Mouse (Mus musculus) heart, postnatal 14 days (tissue): ENCODE results near the gene Lrch1. TPM values are rescaled to one million over a fixed set of nuclear protein-coding genes. Genes with fewer than 3 reads are reported as not detected.

Source experiments
- DNase-seq, 2 experiments: peaks; one replicate each; pipeline ENCODE4 v3.0.0; 2021 to 2022
- intact Hi-C: fragments of 180-260 bp; cut with DNase I; formaldehyde crosslinking; loops from one replicate; pipeline ENCODE4 v1.15.1; 2025
- total RNA-seq, 2 experiments: library from RNA; stranded (reverse); gene quantifications; 2 replicates each; pipeline ENCODE4 v1.2.3; 2021

The Lrch1 gene
- total RNA-seq, 2 experiments from 2014 or later: 17.5 to 18.5 TPM

GRCm38 (mm10) chr14:74867076-74868042 lies 80.3 kb downstream of the Lrch1 start:
- no peak for DNase-seq
- intact Hi-C loops: loop anchor here (2.0 kb wide), 2 partner anchors 33 to 79 kb away; partner anchors contain the start of gene Lrch1

GRCm38 (mm10) chr14:74865738-74866137 lies 81.9 kb downstream of the Lrch1 start:
- DNase-seq: no peak
- intact Hi-C loops: loop anchor here (2.0 kb wide), 2 partner anchors 35 to 81 kb away; partner anchors contain the start of gene Lrch1

- DNase-seq: no peak
- intact Hi-C loops: no loop called here
Observed at GRCm38 (mm10) chr14:74864805-74865483, 82.7 kb downstream of the Lrch1 start.

- intact Hi-C loops: no loop called here
- no peak for DNase-seq
Observed at GRCm38 (mm10) chr14:74861456-74861855, 86.2 kb downstream of the Lrch1 start.

- DNase-seq: no peak
- intact Hi-C loops: no loop called here
Observed at GRCm38 (mm10) chr14:74859154-74859553, 88.5 kb downstream of the Lrch1 start.

GRCm38 (mm10) chr14:74855429-74855828 lies 92.2 kb downstream of the Lrch1 start:
- intact Hi-C loops: no loop called here
- no peak for DNase-seq

GRCm38 (mm10) chr14:74853759-74854100 lies 93.9 kb downstream of the Lrch1 start:
- intact Hi-C loops: loop anchor here (5.0 kb wide), 1 partner anchor 94 kb away; the partner anchor contains the start of gene Lrch1
- DNase-seq: no peak

GRCm38 (mm10) chr14:74852965-74853758 lies 94.5 kb downstream of the Lrch1 start:
- intact Hi-C loops: loop anchor here (5.0 kb wide), 1 partner anchor 94 kb away; the partner anchor contains the start of gene Lrch1
- peak; percentile 30 to 45 for DNase-seq

GRCm38 (mm10) chr14:74851866-74852265 lies 95.8 kb downstream of the Lrch1 start:
- intact Hi-C loops: loop anchor here (5.0 kb wide), 1 partner anchor 95 kb away; the partner anchor contains the start of gene Lrch1
- DNase-seq: no peak

- no peak for DNase-seq
- intact Hi-C loops: no loop called here
Observed at GRCm38 (mm10) chr14:74849020-74849419, 98.7 kb downstream of the Lrch1 start.

- no peak for DNase-seq
- intact Hi-C loops: loop anchor here (1.0 kb wide), 1 partner anchor 14 kb away; no protein-coding TSS in a partner anchor
Observed at GRCm38 (mm10) chr14:74848224-74848623, 99.5 kb downstream of the Lrch1 start.

GRCm38 (mm10) chr14:74847311-74848133 lies 100.2 kb downstream of the Lrch1 start:
- DNase-seq: peak in 1 of 2 experiments; percentile 25
- intact Hi-C loops: loop anchor here (1.0 kb wide), 1 partner anchor 15 kb away; no protein-coding TSS in a partner anchor

GRCm38 (mm10) chr14:74846668-74847067 lies 101.0 kb downstream of the Lrch1 start:
- no peak for DNase-seq
- intact Hi-C loops: no loop called here

GRCm38 (mm10) chr14:74845661-74846274 lies 101.9 kb downstream of the Lrch1 start:
- intact Hi-C loops: no loop called here
- no peak for DNase-seq

- intact Hi-C loops: no loop called here
- no peak for DNase-seq
Observed at GRCm38 (mm10) chr14:74841708-74842107, 106.0 kb downstream of the Lrch1 start.

- no peak for DNase-seq
Observed at GRCm38 (mm10) chr14:74841297-74841696, 106.4 kb downstream of the Lrch1 start.

GRCm38 (mm10) chr14:74840820-74841219 lies 106.9 kb downstream of the Lrch1 start:
- no peak for DNase-seq
- intact Hi-C loops: no loop called here

More at GRCm38 (mm10) chr14:74841297-74841696, 106.4 kb downstream of the Lrch1 start:
- intact Hi-C loops: no loop called here

- no peak for DNase-seq
- intact Hi-C loops: no loop called here
Observed at GRCm38 (mm10) chr14:74840328-74840727, 107.3 kb downstream of the Lrch1 start.

- intact Hi-C loops: loop anchor here (10.0 kb wide), 1 partner anchor 106 kb away; the partner anchor contains the start of gene Lrch1
Observed at GRCm38 (mm10) chr14:74838816-74839215, 108.9 kb downstream of the Lrch1 start.

More at GRCm38 (mm10) chr14:74838816-74839215, 108.9 kb downstream of the Lrch1 start:
- DNase-seq: no peak
